Mouse (Mus musculus) megakaryocyte, embryonic 14.5 days (primary cell): ENCODE results near the gene Dennd5a.

Experiments
- FLI1 ChIP-seq: IDR thresholded peaks from 2 replicates; pipeline ENCODE4 v1.6.1; 2012; ENCODE audit warnings: low read length, inconsistent platforms, mixed read lengths
- GATA1 ChIP-seq: IDR thresholded peaks from 3 replicates; pipeline ENCODE4 v1.6.1; 2012; ENCODE audit warnings: mixed read lengths, low read length, inconsistent platforms, borderline replicate concordance

GRCm38 (mm10) chr7:109998388-109998787 is 38.1 kb upstream of the Dennd5a start:
- TF ChIP-seq GATA1 (no peak), FLI1 (no peak)
